Mouse (Mus musculus): ENCODE measurements around the gene Serpinb1a. TPM values are rescaled to one million over a fixed set of nuclear protein-coding genes. Genes with fewer than 3 reads are reported as not detected.

Serpinb1a gene
- total RNA-seq, 2 experiments from 2014 or later, result 6.9 to 7.4 TPM

DNA sequence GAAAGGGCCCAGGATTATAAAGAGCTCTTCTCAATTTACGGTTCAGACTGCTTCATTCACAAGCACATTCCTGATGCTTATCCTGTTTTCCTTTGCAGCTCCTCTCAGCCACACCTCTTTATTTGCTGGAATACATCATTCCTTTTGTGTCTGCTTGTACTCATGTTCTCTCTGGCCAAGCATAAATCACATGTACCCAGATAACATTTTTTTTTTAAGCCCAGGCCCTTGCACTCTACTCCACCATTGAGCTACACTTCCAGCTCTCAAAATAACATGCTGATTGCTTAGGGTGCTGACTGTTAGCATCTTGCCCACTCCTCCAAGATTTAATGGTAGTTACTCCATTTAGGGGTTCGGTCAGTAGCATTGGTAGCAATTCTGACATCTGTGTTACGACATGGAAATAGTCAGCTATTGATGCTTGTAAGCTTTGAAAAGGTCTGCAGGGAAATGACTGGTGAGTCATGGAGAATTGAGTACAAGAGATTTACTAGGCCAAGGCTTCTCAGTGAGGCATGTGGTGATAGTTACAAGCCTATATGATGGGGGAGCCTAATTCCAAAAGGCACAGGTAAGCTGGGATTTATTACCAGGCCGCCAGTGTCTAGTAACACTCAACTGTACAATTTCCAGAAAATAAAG, 47.2 kb downstream of the Serpinb1a start:
- DNase-seq, result no peak
- intact Hi-C loops (cut with DNase I; ENCODE audit: low total_unique reads), result no loop called here

DNA sequence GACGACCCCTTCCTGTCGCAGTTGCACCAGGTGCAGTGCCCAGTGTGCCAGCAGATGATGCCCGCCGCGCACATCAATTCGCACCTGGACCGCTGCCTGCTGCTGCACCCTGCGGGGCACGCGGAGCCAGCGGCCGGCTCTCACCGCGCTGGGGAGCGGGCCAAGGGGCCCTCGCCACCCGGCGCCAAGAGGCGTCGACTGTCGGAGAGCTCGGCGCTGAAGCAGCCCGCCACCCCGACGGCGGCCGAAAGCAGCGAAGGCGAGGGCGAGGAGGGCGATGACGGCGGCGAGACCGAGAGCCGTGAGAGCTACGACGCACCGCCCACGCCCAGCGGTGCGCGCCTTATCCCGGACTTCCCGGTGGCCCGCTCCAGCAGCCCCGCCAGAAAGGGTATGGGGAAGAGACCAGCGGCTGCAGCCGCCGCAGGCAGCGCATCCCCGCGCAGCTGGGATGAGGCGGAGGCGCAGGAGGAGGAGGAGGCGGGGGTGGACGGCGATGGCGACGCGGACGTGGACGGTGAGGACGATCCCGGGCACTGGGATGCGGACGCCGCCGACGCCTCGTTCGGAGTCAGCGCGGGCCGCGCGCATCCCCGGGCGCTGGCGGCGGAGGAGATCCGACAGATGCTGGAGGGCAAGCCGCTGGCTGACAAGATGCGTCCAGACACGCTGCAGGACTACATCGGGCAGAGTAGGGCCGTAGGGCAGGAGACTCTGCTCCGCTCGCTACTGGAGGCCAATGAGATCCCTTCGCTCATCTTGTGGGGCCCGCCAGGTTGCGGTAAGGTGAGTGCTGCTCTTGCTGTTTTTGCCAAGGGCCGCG, 48.5 kb downstream of the Serpinb1a start, which contains the start of gene D930007J09Rik:
Gene D930007J09Rik, minus strand, starts transcription at position 591 of the 823 bp plus-strand sequence.
- intact Hi-C loops (cut with DNase I; ENCODE audit: low total_unique reads), result no loop called here
- DNase-seq, result peak; percentile 56

DNA sequence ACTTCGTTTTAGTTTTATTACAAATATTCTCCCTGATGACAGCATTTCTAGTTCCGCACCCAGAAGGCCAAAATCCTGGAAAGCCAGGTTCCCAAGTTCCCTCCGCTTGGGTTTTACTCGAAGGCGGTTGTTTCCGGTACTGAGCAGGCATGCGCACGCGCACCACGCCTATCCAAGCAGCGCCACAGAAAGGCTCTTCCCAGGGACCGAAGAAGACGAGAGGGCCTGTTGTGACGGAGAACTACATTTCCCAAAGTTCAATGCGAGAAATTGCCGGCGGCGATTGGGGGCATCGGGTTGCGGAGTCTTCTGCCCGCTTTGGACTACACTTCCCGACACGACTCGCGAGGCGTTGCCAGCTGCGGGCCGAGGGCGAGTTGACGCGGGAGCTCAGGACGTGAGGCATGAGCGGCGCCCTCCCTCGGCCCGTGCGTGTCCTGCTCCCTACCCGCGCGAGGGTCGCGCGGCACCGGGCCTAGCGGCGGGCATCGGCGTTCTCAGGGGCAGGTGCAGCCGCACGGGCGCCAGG, 49.2 kb downstream of the Serpinb1a start, which contains the start of gene Wrnip1:
Gene Wrnip1, plus strand, starts transcription at position 346 of the 529 bp plus-strand sequence.
- intact Hi-C loops (cut with DNase I; ENCODE audit: low total_unique reads), result no loop called here
- peak; percentile 97 for DNase-seq

DNA sequence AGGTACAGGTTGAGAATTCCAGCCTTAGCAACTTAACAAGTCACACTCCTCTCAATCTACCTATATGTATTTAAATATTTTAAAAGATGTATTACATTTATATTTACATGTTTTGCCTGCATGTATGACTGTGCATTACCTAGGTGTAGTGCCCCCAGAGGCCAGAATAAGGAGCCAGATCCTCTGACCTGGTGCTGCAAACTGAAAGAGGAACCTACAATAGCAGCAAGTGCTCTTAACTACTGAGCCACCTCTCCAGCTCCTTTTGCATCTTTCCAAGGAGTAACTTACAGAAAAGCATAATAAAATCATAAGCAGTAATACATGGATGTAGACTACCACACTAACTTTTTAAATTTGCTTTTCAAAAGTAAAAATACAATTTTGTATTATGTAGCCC, 50.1 kb downstream of the Serpinb1a start:
- DNase-seq, result no peak
- intact Hi-C loops (cut with DNase I; ENCODE audit: low total_unique reads), result no loop called here

DNA sequence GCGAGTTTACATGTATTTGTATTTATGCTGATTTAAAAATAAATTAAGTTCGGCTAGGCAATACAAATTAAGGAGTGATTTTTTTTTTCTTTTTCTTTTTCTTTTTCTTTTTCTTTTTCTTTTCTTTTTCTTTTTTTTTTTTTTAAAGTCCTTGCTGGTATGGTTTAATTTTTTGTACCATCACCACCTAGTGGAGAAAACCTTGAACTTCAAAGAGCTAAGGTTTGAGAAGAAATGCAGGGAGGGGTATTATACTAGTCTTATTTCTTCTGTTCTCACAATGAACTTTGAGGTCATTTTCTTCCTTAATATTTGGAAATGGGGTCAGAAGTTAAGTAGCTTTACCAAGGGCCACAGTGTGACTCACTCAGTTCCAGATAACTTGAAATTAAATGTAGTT, 51.9 kb downstream of the Serpinb1a start:
- DNase-seq, result no peak
- intact Hi-C loops (cut with DNase I; ENCODE audit: low total_unique reads), result no loop called here

DNA sequence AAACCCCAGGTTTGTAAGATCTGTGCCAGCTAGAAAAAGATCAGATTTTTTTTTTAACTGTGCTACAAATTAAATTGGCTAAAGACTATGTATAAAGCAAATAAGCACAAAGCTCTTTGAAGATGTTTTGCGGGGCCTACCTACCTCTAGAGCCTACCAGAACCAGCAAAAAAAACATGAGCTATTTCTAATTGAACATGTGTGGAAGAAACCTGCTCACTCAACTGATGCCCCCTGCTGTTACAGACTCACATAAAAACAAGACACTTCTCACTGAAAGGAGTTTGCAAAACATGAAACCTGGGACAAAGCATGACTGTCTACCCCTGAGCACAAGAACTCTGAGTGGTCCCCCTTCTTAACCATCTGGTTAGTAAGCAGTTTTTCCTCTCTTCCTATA, 53.9 kb downstream of the Serpinb1a start:
- intact Hi-C loops (cut with DNase I; ENCODE audit: low total_unique reads), result no loop called here
- no peak for DNase-seq

DNA sequence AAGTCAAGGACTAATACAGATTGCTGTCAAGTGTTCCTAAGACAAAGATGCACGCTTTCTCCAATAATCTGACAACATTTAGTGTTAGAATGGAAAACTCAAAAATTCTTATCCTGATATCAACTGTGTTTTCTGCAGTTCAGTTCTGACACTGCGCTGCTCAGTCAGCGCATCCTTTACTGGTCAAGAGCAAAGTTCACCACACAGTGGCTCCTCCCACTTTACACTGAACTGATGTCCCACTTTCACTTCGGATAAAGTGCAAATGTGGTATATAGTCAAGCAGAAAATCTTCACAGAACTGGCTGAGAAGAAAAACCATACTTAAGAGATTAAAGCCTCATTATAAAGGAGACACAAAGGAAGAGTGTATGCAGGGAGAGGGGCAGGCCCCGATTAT, 55.8 kb downstream of the Serpinb1a start:
- intact Hi-C loops (cut with DNase I; ENCODE audit: low total_unique reads), result no loop called here
- DNase-seq, result no peak

DNA sequence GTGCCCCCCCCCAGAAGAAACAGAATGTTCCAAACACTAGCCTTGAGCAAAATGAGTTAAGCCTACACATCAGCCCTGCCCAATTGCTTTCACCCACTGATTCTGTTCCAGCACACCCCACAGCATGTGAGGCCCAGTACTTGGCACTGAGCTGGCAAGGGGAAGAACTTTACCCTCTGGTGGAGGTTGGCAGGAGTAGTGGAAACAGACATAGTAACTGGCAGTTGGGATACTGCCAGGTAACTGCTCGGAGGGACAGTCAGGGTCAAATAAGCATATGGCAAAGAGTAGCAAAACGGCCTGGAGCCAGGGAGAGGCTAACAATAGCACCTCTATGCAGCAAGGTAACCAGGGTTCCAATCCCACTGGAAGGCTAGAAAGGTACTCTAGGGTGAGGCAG, 56.4 kb downstream of the Serpinb1a start:
- peak; percentile 28 for DNase-seq
- intact Hi-C loops (cut with DNase I; ENCODE audit: low total_unique reads), result no loop called here

Other genes starting within 250 kb of the Serpinb1a start
- gene Mylk4, start 67.2 kb downstream of the Serpinb1a start, total RNA-seq (2021), result 100 to 1,000 TPM; 102 to 239 TPM
- 10 to 100 TPM in 1 of 2 experiments, 1 to 10 TPM in 1; 9.5 to 11.1 TPM for gene Wrnip1, start 49.1 kb downstream of the Serpinb1a start, total RNA-seq (2021)
- gene D930007J09Rik, start 48.3 kb downstream of the Serpinb1a start, total RNA-seq (2021), result not detected
- under 1 TPM; 0.57 to 0.58 TPM for gene Serpinb1c, start 47.0 kb upstream of the Serpinb1a start, total RNA-seq (2021)
- 1 to 10 TPM; 2.4 to 3.0 TPM for gene Serpinb6b, start 114.0 kb upstream of the Serpinb1a start, total RNA-seq (2021)
- gene Serpinb9, start 152.1 kb upstream of the Serpinb1a start, total RNA-seq (2021), result 1 to 10 TPM; 2.5 to 2.7 TPM
- not detected for gene Serpinb9b, start 176.2 kb upstream of the Serpinb1a start, total RNA-seq (2021)
- gene Serpinb1b, start 227.4 kb upstream of the Serpinb1a start, total RNA-seq (2021), result under 1 TPM in 1 of 2 experiments, not detected in 1; 0.18 TPM